Mouse (Mus musculus) megakaryocyte, embryonic 14.5 days (primary cell): ENCODE results near the gene Abhd5. TPM values are rescaled to one million over a fixed set of nuclear protein-coding genes. Genes with fewer than 3 reads are reported as not detected.

ENCODE experiments used
- H3K27me3 ChIP-seq: replicated peaks from 2 replicates; pipeline ENCODE3; 2012; ENCODE audit warnings: inconsistent platforms
- H3K36me3 ChIP-seq: replicated peaks from 2 replicates; pipeline ENCODE3; 2012; ENCODE audit warnings: low read length, inconsistent platforms, mixed read lengths
- H3K4me1 ChIP-seq: 2 replicates; pipeline ENCODE4 v1.6.1; 2012; ENCODE audit warnings: inconsistent platforms
- H3K4me3 ChIP-seq: replicated peaks from 2 replicates; pipeline ENCODE3; 2012; ENCODE audit warnings: moderate library complexity, mild to moderate bottlenecking, inconsistent platforms
- H3K9me3 ChIP-seq: 2 replicates; pipeline ENCODE4 v1.6.1; 2012; ENCODE audit warnings: inconsistent platforms
- FLI1 ChIP-seq: IDR thresholded peaks from 2 replicates; pipeline ENCODE4 v1.6.1; 2012; ENCODE audit warnings: low read length, inconsistent platforms, mixed read lengths
- GATA1 ChIP-seq: IDR thresholded peaks from 3 replicates; pipeline ENCODE4 v1.6.1; 2012; ENCODE audit warnings: mixed read lengths, low read length, inconsistent platforms, borderline replicate concordance
- polyA plus RNA-seq: library from polyadenylated mRNA; stranded (reverse); fragments of >175 nt; gene quantifications from 2 replicates; pipeline ENCODE4 v1.2.3, GENCODE M21; 2012; ENCODE audit warnings: low replicate concordance; ENCODE audit not compliant: insufficient read depth

Abhd5 gene
- polyA plus RNA-seq, 1 experiment, result 10.5 TPM

- H3K4me3 ChIP-seq, result no peak overlapping the region
- TF ChIP-seq FLI1, result no peak
- no peak for TF ChIP-seq GATA1
- H3K36me3 ChIP-seq, result no peaks in the 10 kb centered on the region
- no peaks in the 10 kb centered on the region for H3K9me3 ChIP-seq
- H3K4me1 ChIP-seq, result peaks cover 21% of the 10 kb centered on the region
- H3K27me3 ChIP-seq, result peaks cover 11% of the 10 kb centered on the region
Measured at GRCm38 (mm10) chr9:122345291-122345690, 6.1 kb upstream of the Abhd5 start.

- no peak overlapping the region for H3K4me3 ChIP-seq
- no peaks in the 10 kb centered on the region for H3K9me3 ChIP-seq
- no peak for TF ChIP-seq FLI1
- TF ChIP-seq GATA1, result no peak
- peaks cover 10% of the 10 kb centered on the region for H3K27me3 ChIP-seq
- H3K4me1 ChIP-seq, result peaks cover 28% of the 10 kb centered on the region
- no peaks in the 10 kb centered on the region for H3K36me3 ChIP-seq
Measured at GRCm38 (mm10) chr9:122346059-122346458, 5.3 kb upstream of the Abhd5 start.

- Histone ChIP-seq H3K4me1 (peaks cover 39% of the 10 kb centered on the region), H3K27me3 (peaks cover 17% of the 10 kb centered on the region), H3K9me3 (no peaks in the 10 kb centered on the region), H3K36me3 (no peaks in the 10 kb centered on the region), H3K4me3 (no peak overlapping the region)
- TF ChIP-seq GATA1, result no peak
- no peak for TF ChIP-seq FLI1
Measured at GRCm38 (mm10) chr9:122347882-122348281, 3.5 kb upstream of the Abhd5 start.

- Histone ChIP-seq H3K4me1 (peaks cover 45% of the 10 kb centered on the region), H3K4me3 (no peak overlapping the region), H3K36me3 (no peaks in the 10 kb centered on the region), H3K27me3 (peaks cover 11% of the 10 kb centered on the region), H3K9me3 (no peaks in the 10 kb centered on the region)
- TF ChIP-seq GATA1, result no peak
- no peak for TF ChIP-seq FLI1
Measured at GRCm38 (mm10) chr9:122349286-122349685, 2.1 kb upstream of the Abhd5 start.

GRCm38 (mm10) chr9:122350396-122351130 is 845 bp upstream of the Abhd5 start:
- TF ChIP-seq GATA1, result no peak
- TF ChIP-seq FLI1, result no peak
- H3K4me3 ChIP-seq, result peak overlapping the region; percentile 94

GRCm38 (mm10) chr9:122352025-122352392 is 601 bp downstream of the Abhd5 start:
- Histone ChIP-seq H3K9me3 (no peaks in the 10 kb centered on the region), H3K4me1 (peaks cover 53% of the 10 kb centered on the region), H3K4me3 (peak overlapping the region; percentile 94), H3K27me3 (peaks cover 8% of the 10 kb centered on the region), H3K36me3 (no peaks in the 10 kb centered on the region)
- no peak for TF ChIP-seq GATA1
- TF ChIP-seq FLI1, result no peak

More at GRCm38 (mm10) chr9:122350396-122351130, 845 bp upstream of the Abhd5 start:
- Histone ChIP-seq H3K9me3 (no peaks in the 10 kb centered on the region), H3K36me3 (no peaks in the 10 kb centered on the region), H3K27me3 (peaks cover 8% of the 10 kb centered on the region), H3K4me1 (peaks cover 52% of the 10 kb centered on the region)

- H3K27me3 ChIP-seq, result peaks cover 8% of the 10 kb centered on the region
- no peaks in the 10 kb centered on the region for H3K36me3 ChIP-seq
- H3K4me3 ChIP-seq, result peak overlapping the region; percentile 68
- H3K9me3 ChIP-seq, result no peaks in the 10 kb centered on the region
- H3K4me1 ChIP-seq, result peaks cover 53% of the 10 kb centered on the region
- TF ChIP-seq GATA1 (no peak), FLI1 (no peak)
Measured at GRCm38 (mm10) chr9:122352911-122353310, 1.5 kb downstream of the Abhd5 start.

- no peak overlapping the region for H3K4me3 ChIP-seq
- peaks cover 41% of the 10 kb centered on the region for H3K4me1 ChIP-seq
- no peaks in the 10 kb centered on the region for H3K36me3 ChIP-seq
- H3K27me3 ChIP-seq, result peaks cover 8% of the 10 kb centered on the region
- no peak for TF ChIP-seq GATA1
- TF ChIP-seq FLI1, result no peak
- no peaks in the 10 kb centered on the region for H3K9me3 ChIP-seq
Measured at GRCm38 (mm10) chr9:122354240-122354639, 2.8 kb downstream of the Abhd5 start.

- Histone ChIP-seq H3K27me3 (peaks cover 1% of the 10 kb centered on the region), H3K4me1 (peaks cover 18% of the 10 kb centered on the region), H3K36me3 (no peaks in the 10 kb centered on the region), H3K9me3 (no peaks in the 10 kb centered on the region), H3K4me3 (no peak overlapping the region)
- TF ChIP-seq FLI1 (no peak), GATA1 (no peak)
Measured at GRCm38 (mm10) chr9:122357073-122357472, 5.7 kb downstream of the Abhd5 start.

- H3K9me3 ChIP-seq, result no peaks in the 10 kb centered on the region
- H3K27me3 ChIP-seq, result peaks cover 1% of the 10 kb centered on the region
- no peak for TF ChIP-seq FLI1
- no peak for TF ChIP-seq GATA1
- H3K4me3 ChIP-seq, result no peak overlapping the region
- peaks cover 16% of the 10 kb centered on the region for H3K4me1 ChIP-seq
- no peaks in the 10 kb centered on the region for H3K36me3 ChIP-seq
Measured at GRCm38 (mm10) chr9:122357626-122358025, 6.2 kb downstream of the Abhd5 start.
